Mouse (Mus musculus) stomach, postnatal 0 days (tissue): ENCODE measurements around the gene Klk4. TPM values are rescaled to one million over a fixed set of nuclear protein-coding genes. Genes with fewer than 3 reads are reported as not detected.

ENCODE experiments used
- ATAC-seq: fragments of 200-750 bp; cut with Nextera tagmentation; 2 replicates; pipeline ENCODE4 v1.8.0; 2017; ENCODE audit not compliant: low FRiP score, low TSS enrichment
- DNase-seq: peaks from one replicate; pipeline ENCODE4 v3.0.0-alpha.2; 2016; ENCODE audit warnings: low spot score
- H3K27ac ChIP-seq: fragments of 300-500 bp; sonication (generic); replicated peaks from 2 replicates; pipeline ENCODE4 v1.5.1; 2014; ENCODE audit warnings: mild to moderate bottlenecking, control low read depth
- H3K27me3 ChIP-seq: fragments of 300-500 bp; sonication (generic); 2 replicates; pipeline ENCODE4 v1.6.1; 2014; ENCODE audit warnings: low read length; ENCODE audit not compliant: control insufficient read depth, insufficient read depth
- H3K36me3 ChIP-seq: fragments of 300-500 bp; sonication (generic); 2 replicates; pipeline ENCODE4 v1.6.1; 2014; ENCODE audit warnings: low read length, mixed read lengths; ENCODE audit not compliant: control insufficient read depth, insufficient read depth
- H3K4me1 ChIP-seq: fragments of 300-500 bp; sonication (generic); replicated peaks from 2 replicates; pipeline ENCODE4 v1.6.1; 2014; ENCODE audit warnings: antibody characterized with exemption; ENCODE audit not compliant: control insufficient read depth, insufficient read depth
- H3K4me2 ChIP-seq: fragments of 300-500 bp; sonication (generic); replicated peaks from 2 replicates; pipeline ENCODE4 v1.6.1; 2014; ENCODE audit warnings: low read depth, mild to moderate bottlenecking, control low read depth, moderate library complexity
- H3K4me3 ChIP-seq: fragments of 300-500 bp; sonication (generic); 2 replicates; pipeline ENCODE4 v1.5.1; 2014; ENCODE audit warnings: low read depth, low read length, control low read depth
- H3K9ac ChIP-seq: fragments of 300-500 bp; sonication (generic); 2 replicates; pipeline ENCODE4 v1.6.1; 2014; ENCODE audit warnings: mild to moderate bottlenecking, low read length, control low read depth, mixed read lengths
- H3K9me3 ChIP-seq: fragments of 300-500 bp; sonication (generic); 2 replicates; pipeline ENCODE4 v1.6.1; 2016; ENCODE audit warnings: low read length; ENCODE audit not compliant: control insufficient read depth
- CTCF ChIP-seq: IDR thresholded peaks from 2 replicates; pipeline ENCODE4 v1.5.1; 2016; ENCODE audit warnings: antibody characterized with exemption, low read depth, mild to moderate bottlenecking, moderate library complexity
- EP300 ChIP-seq: optimal IDR thresholded peaks from 2 replicates; pipeline ENCODE3; 2016; ENCODE audit warnings: antibody characterized with exemption
- WGBS: fragments of 180-500 bp; shearing (Covaris S2); extraction: QIAGEN DNeasy Blood & Tissue Kit; methylation state at CpG from one replicate; pipeline ENCODE4 v1.1.7; 2014; 5-methylcytosine and 5-hydroxymethylcytosine counted together
- polyA plus RNA-seq: library from polyadenylated mRNA; unstranded; fragments of >200 nt; fragmentation: Nextera tagmentation; extraction: Ambion mirVana; gene quantifications from 2 replicates; pipeline ENCODE4 v1.2.1, GENCODE M21; 2015

Klk4 gene
- polyA plus RNA-seq, 1 experiment from 2014 or later = not detected

DNA sequence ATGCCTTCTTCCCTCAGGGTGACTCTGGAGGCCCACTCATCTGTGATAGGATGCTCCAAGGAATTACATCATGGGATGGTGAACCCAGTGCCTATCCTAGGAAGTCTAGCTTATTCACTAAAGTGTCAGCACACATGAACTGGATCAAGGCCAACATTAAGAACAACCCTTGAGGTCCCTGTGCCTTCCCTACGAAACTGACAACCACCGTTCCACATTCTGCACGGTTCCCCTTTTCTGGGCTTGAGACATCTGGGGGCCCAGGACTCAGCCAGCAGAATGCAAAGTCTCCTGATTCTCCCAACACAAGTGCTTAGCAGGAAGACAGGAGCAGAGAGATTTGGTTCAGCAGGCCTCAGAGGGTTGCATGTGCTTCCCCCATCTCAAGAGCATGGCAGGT, 39.6 kb downstream of the Klk4 start:
- no peak for DNase-seq
- 94% methylated on average over 3 of the region's 3 CpGs for WGBS
- no peak overlapping the region for H3K27ac ChIP-seq

DNA sequence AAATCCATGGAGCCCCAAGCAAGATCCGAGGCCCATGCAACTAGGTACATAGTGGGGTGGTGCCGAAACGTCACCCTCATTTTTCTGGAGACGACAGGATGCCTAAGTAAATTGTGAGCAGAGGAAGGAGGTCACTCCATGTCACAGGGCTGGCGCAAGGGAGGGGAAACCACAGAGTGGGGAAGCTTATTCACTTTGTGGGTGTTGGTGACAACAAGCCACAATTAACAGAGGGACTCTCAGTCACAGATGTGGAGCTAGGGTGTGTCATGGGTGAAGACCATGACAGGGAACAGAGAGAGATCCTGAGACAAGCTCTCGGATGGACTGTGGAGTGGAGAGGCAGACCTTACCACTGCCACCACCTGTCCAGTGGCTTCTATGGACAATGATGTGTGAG, 40.1 kb downstream of the Klk4 start:
- H3K4me3 ChIP-seq = no peak overlapping the region
- TF ChIP-seq EP300 (no peak), CTCF (no peak)
- H3K27ac ChIP-seq = no peak overlapping the region
- H3K36me3 ChIP-seq = no peaks in the 10 kb centered on the region
- H3K9me3 ChIP-seq = no peaks in the 10 kb centered on the region
- WGBS = 64% methylated on average over 6 of the region's 6 CpGs
- H3K4me2 ChIP-seq = no peak overlapping the region
- ATAC-seq = no peak
- DNase-seq = no peak
- H3K27me3 ChIP-seq = no peaks in the 10 kb centered on the region
- H3K4me1 ChIP-seq = no peaks in the 10 kb centered on the region
- H3K9ac ChIP-seq = no peak overlapping the region

More for the DNA sequence above, 39.6 kb downstream of the Klk4 start:
- TF ChIP-seq CTCF = no peak
- TF ChIP-seq EP300 = no peak
- Histone ChIP-seq H3K27me3 (no peaks in the 10 kb centered on the region), H3K9me3 (no peaks in the 10 kb centered on the region), H3K9ac (no peak overlapping the region), H3K4me1 (no peaks in the 10 kb centered on the region), H3K4me2 (no peak overlapping the region), H3K36me3 (no peaks in the 10 kb centered on the region), H3K4me3 (no peak overlapping the region)
- no peak for ATAC-seq

DNA sequence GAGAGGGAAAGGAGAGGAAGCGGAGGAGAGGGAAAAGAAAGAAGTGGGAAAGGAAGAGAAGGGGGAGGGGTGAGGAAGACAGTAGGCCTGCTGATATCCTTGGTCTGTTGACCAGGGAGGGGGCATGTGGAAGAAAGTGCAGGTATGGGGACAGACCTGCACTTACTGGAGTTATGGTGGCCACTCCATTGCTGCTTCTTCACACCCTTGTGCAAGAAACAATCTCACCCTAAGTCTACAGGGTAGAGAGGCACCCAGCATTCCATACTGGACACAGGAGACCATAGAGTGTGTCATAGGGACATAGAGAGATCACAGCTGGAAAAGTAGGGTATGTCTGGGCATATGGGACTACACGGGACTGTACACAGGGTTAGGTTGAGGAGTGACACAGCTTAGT, 41.0 kb downstream of the Klk4 start:
- H3K27me3 ChIP-seq = no peaks in the 10 kb centered on the region
- ATAC-seq (no peak), DNase-seq (no peak)
- H3K4me2 ChIP-seq = no peak overlapping the region
- H3K36me3 ChIP-seq = no peaks in the 10 kb centered on the region
- no peaks in the 10 kb centered on the region for H3K4me1 ChIP-seq
- no peak overlapping the region for H3K9ac ChIP-seq
- TF ChIP-seq EP300 (no peak), CTCF (no peak)
- H3K27ac ChIP-seq = no peak overlapping the region
- WGBS = 87% methylated on average over 2 of the region's 2 CpGs
- H3K9me3 ChIP-seq = no peaks in the 10 kb centered on the region
- no peak overlapping the region for H3K4me3 ChIP-seq

DNA sequence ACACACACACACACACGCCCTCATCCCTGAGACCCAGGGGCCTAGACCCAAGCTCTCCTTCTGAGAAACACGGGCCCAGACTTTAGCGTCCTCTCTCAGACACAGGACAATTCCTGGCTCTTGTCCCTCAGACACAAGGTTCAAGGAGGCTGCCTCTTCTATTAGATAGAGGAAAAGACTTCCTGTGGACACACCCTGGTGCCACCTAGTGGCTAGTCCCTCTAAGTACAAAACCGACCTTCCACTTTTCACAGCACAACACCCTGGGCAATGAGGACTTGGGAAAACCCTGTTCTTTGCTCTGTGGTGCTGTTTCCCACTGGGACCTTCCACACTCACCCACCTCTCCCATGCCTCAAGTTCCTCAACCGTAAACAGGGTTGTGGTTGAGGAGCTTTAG, 45.0 kb downstream of the Klk4 start:
- peak; percentile 26 for DNase-seq
- Histone ChIP-seq H3K4me2 (no peak overlapping the region), H3K27ac (no peak overlapping the region), H3K4me3 (no peak overlapping the region), H3K27me3 (no peaks in the 10 kb centered on the region), H3K36me3 (no peaks in the 10 kb centered on the region), H3K9ac (no peak overlapping the region), H3K4me1 (no peaks in the 10 kb centered on the region), H3K9me3 (no peaks in the 10 kb centered on the region)
- WGBS = 76% methylated on average over 5 of the region's 5 CpGs
- ATAC-seq = no peak
- peak; percentile 66 for TF ChIP-seq CTCF
- TF ChIP-seq EP300 = no peak

DNA sequence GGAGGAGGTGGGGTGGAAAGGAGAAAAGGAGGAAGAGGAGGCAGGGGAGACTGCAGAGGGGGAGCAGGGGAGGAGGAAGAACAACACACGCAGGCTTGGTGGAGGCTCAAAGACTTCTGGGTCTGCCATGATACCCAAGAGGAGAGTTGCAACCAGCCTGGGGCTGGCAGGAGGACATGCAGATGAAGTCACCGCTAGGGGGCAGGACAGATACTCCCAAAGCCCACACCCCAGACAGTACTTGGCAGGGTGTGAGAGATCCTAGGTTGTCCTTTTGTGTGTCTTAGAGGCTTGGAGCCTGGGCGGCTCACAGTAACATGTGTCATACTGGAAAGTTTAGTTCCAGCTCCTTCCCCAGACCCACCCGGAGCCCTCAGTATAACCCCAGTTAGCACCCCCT, 47.6 kb downstream of the Klk4 start:
- peak; percentile 48 for DNase-seq
- ATAC-seq = peak; percentile 54; the same call in 1 of the 2 replicates
- H3K4me1 ChIP-seq = no peaks in the 10 kb centered on the region
- no peak overlapping the region for H3K4me2 ChIP-seq
- no peaks in the 10 kb centered on the region for H3K36me3 ChIP-seq
- H3K9ac ChIP-seq = no peak overlapping the region
- TF ChIP-seq CTCF (peak; percentile 65), EP300 (no peak)
- no peaks in the 10 kb centered on the region for H3K9me3 ChIP-seq
- no peaks in the 10 kb centered on the region for H3K27me3 ChIP-seq
- no peak overlapping the region for H3K4me3 ChIP-seq
- 34% methylated on average over 4 of the region's 4 CpGs for WGBS
- H3K27ac ChIP-seq = no peak overlapping the region

DNA sequence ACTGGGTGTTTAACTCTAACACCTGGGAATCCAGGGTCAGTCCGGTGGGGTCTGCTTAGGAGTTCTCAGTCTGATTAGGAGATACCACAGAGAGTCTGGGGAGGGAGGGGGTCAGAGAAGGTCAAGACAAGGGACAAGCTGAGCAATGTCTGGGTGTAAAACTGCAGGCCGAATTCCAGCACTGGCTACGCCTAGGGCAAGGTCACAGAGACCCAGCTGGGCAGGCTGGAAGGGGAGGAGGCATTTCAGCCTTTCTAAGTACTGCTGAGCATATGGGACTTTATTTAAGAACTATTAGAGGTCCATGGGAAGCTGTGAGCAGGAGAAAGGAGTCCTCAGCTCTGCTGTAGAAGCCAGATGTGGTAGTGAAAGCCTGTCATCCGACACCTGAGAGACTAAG, 51.4 kb downstream of the Klk4 start:
- Histone ChIP-seq H3K4me1 (no peaks in the 10 kb centered on the region), H3K36me3 (no peaks in the 10 kb centered on the region), H3K4me3 (no peak overlapping the region), H3K27ac (no peak overlapping the region), H3K9ac (no peak overlapping the region), H3K9me3 (no peaks in the 10 kb centered on the region), H3K27me3 (no peaks in the 10 kb centered on the region), H3K4me2 (no peak overlapping the region)
- WGBS = 53% methylated on average over 4 of the region's 4 CpGs
- TF ChIP-seq CTCF (no peak), EP300 (no peak)
- ATAC-seq = no peak
- no peak for DNase-seq
